Mouse (Mus musculus): Measurements from ENCODE around the gene Prss36.

DNA sequence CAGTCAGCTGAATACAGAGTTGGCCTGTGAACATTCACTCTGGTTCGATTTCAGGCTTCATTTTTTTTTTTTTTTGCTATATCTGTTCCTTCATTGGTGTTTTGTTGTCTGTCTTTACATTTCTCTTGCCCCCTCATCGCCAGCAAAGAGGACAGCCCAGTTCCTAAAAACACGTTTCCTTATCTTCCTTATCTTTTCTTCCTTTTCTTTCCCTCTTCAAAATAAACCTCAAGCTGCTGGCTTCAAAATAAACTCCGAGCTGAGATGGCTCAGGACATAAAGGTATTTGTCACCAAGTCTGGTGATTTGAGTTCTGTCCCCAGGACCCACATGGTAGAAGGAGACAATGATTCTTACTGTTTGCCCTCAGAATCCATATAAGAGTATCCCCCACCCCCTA, 33.6 kb downstream of the Prss36 start:
- no peak for TF ChIP-seq MAX (IDR thresholded peaks at IDR 0.05; ENCODE audit: low read length)
- no peak for TF ChIP-seq TCF12 (IDR thresholded peaks at IDR 0.05; ENCODE audit: low read depth, low read length)
- TF ChIP-seq UBTF (IDR thresholded peaks at IDR 0.05; ENCODE audit: low read depth, low read length), result no peak
- no peak for TF ChIP-seq SMC3 (IDR thresholded peaks at IDR 0.05; ENCODE audit: low read depth, low read length)
- TF ChIP-seq KAT2A (IDR thresholded peaks at IDR 0.05; ENCODE audit: insufficient replicate concordance, low read length), result no peak
- TF ChIP-seq EP300 (IDR thresholded peaks at IDR 0.05; ENCODE audit: low read length), result no peak
- no peak; the same call in 1 of the 2 replicates for TF ChIP-seq MYC (IDR thresholded peaks at IDR 0.05; ENCODE audit: low read depth, low read length)
- TF ChIP-seq CHD2 (IDR thresholded peaks at IDR 0.05; ENCODE audit: low read length), result no peak
- no peak for TF ChIP-seq JUND (conservative IDR thresholded peaks at IDR 0.05; ENCODE audit: low read depth, low read length)
